Mouse (Mus musculus) adrenal gland (tissue): Measurements from ENCODE around the gene Pros1.

Source experiments
- intact Hi-C: fragments of 180-260 bp; cut with DNase I; formaldehyde crosslinking; loops from one replicate; pipeline ENCODE4 v1.15.1; 2025

Gene Pros1

DNA sequence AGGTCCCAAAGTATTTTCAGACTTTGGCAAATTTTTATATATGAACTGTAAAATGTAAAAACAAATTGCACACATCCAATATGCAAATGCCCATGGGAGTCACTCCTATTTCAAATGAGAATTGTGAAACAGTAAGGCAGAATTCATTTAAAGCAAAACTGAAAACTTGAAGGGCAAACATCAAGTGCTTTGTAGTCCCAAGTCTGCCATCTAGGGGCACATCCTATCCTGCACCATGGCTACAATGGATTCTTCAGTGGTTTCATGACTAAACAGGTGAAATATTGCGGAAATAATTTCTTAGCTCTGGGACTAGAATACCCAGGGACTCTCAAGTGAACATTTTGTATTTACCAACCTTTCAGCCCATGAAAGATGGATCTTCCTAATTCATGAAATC lies 3.9 kb downstream of the Pros1 start:
- intact Hi-C loops: loop anchor here (10.0 kb wide), 1 partner anchor 73 kb away; the partner anchor contains the start of gene Nsun3

DNA sequence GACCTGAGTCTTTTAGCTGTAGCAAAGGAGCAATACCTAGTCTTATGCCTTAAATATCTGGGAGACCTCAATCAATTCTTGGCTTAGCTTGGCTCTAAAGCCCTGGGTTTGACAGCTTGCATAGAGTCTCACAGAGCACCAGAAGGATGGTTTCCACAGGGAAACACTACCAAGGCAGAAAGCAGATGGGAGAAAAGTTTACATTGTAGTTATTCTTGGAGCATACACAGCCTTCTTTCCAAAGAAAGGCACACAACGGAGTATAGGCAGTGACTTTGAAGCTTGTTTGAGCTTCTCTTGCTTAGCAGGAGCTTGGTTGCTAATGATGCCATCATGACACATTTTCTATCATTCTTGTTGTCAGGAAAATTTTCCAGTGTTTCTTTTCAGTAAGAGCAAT lies 6.0 kb downstream of the Pros1 start:
- intact Hi-C loops: no loop called here

DNA sequence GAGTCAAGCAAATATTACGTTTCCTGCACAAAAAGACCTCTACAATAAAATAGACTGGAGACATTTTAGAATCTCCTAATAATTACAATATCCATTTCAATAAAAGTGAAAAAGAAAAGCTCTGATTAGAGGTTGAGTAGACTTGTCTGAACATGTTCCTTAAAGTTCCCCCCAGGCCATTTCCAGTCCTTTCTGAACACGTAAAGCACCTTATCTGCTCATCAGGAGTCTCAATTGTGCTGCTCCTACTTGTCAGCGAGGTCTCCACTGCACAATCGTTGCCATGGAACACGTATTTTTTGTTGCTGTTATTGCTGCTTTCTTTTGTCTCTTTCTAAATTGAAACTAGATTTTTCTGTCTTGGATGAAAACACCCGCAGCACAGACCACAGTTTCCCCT lies 7.3 kb downstream of the Pros1 start:
- intact Hi-C loops: no loop called here

- intact Hi-C loops: no loop called here
Observed at GRCm38 (mm10) chr16:62872688-62873117, 18.6 kb downstream of the Pros1 start.

DNA sequence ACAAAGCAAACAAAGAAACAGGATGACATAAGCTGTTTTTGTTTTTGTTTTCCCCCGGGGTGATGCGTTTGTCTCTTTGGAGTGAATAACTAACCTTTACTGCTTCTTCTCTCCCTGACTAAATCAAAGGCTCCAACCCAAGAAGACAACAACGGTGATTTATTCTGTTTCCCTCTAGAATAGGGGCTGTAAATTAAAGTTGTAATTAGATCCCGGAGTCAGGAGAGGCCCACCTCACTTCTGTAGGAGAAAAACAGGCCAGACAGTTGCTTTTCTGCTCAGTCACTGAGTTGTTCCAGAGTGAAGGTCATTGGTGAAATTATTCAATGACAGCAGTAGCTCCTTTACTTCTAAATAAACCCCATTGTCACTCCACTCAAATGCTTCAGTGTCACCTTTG lies 19.1 kb downstream of the Pros1 start:
- intact Hi-C loops: no loop called here

- intact Hi-C loops: no loop called here
Observed at GRCm38 (mm10) chr16:62874065-62874464, 20.0 kb downstream of the Pros1 start.

GRCm38 (mm10) chr16:62895824-62896223 lies 41.7 kb downstream of the Pros1 start:
- intact Hi-C loops: no loop called here

DNA sequence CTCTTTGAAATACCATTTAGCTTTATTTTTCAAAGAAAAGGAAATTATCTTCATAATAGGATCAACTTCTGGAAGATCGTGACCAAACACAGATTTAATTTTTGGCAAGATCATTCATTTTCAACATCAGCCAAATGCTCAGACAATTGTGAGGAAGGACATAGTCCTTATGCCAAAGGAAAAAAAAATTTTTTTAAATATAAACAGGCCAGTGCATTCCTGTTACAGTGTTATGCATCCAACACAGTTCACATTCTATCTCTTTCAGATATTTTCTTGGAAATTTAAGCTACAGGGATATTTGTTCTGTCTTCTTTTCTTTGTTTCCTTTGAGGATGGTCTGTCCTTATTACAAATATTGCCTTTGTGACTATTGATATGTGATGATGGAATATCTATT lies 57.3 kb downstream of the Pros1 start:
- intact Hi-C loops: no loop called here

DNA sequence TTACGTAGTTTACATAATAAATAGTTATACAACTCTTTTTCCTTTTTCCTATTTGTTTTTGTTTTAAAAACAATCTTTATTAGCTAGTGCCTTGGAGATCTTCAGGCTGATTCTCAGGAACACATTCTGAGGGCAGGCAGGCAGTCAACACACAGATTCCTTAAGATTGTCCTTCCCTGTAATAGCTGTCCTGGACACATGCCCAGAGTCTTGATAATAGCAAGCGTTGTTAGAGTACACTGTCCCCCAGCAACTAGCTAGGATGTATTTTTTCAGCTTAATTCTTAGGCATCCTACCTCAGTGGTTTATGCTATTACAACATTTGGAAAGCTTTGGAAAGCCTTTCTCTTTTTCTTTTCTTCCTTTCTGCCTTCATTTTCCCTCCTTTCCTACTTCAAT lies 58.1 kb downstream of the Pros1 start:
- intact Hi-C loops: no loop called here

GRCm38 (mm10) chr16:62915530-62915929 lies 61.4 kb downstream of the Pros1 start:
- intact Hi-C loops: no loop called here

DNA sequence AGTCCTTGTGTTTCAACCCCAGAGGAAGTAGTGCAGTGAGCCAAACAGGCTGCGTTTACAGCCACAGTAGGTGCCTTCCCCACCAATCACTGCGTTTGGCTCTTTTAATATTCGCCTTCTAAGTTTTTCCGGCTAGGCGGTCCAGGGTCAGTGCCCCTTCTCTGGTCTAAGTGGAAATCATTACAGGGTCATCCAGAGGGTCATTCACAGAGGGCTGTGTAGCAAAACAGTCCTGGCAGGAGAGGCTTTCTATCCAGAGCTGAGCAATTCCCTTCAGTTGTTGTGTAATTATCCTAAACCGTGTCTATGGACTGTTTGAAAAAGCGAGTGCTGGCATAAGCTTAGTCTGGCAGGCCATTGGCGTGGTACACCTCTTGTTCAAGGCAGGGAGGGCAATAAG lies 68.1 kb downstream of the Pros1 start:
- intact Hi-C loops: no loop called here

- intact Hi-C loops: no loop called here
Observed at GRCm38 (mm10) chr16:62931341-62931740, 77.2 kb downstream of the Pros1 start.

- intact Hi-C loops: no loop called here
Observed at GRCm38 (mm10) chr16:62936316-62936715, 82.2 kb downstream of the Pros1 start.

DNA sequence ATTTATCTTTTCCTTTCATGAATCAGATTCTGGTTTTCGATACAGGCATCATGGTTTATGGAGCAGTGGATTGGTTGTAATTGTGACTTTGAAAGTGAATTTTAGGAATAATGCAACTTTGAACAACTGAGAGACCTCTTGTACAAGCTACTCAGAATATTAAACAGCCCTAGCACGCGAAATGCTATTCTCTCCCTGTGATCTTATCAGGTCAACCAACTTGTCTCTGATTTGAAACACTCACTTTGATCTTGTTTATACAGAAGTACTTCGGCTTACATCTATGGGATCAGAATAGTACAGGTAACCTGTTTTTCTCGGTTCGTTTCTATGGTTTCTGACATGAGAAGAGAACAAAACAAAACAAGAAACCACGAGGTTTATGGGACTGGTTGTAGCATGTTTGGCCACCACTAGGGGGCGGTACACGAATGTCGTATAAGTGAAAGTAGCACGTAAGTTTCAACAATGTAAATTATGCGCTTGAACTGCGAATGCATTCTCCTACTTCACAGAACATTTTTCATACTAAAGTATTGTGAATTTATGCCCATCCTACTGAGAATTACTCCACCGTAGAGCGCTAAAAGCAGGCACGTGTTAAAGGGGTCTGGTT lies 86.4 kb downstream of the Pros1 start:
- intact Hi-C loops: loop anchor here (10.0 kb wide), 1 partner anchor 924 kb away; the partner anchor contains the start of gene Epha3

DNA sequence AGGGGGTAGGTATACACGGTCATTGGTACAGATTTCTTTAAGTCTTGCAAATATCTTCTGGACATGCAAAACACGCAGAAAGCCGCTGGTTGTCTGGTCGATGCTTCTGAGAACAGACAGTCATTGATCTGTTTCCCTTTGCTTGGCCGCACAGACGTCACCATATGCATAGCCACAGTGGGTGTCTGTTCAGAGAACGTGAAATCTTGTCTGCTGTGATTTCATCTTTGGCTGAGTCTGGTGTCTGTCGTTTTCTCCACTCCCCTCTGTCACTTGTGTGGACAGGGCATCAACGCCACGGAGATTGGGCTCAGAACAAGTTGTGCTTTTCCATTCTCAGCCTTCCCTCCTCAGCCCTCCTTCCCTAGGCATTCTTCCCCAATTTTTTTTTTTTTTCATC lies 87.7 kb downstream of the Pros1 start:
- intact Hi-C loops: loop anchor here (10.0 kb wide), 1 partner anchor 923 kb away; the partner anchor contains the start of gene Epha3

GRCm38 (mm10) chr16:62942418-62943410 lies 88.6 kb downstream of the Pros1 start:
- intact Hi-C loops: loop anchor here (10.0 kb wide), 1 partner anchor 922 kb away; the partner anchor contains the start of gene Epha3

DNA sequence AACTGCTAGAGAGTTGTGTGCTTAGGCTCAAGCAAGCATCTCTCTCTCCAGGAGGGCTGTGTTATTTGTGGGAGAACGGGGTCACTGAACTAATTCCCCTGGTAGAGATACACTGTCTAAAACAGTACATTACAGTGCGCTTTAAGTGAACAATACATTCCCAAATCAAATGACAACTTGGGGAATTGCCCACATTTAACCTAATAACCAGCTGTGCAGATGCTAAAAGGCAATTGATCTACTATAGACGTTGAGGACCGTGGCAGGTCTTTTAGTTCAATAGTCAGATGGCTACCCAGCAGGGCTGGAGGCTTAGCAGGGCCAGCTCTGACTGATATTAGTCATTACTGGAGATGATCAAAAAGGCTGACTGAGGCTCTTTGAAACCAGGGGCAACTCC lies 104.4 kb downstream of the Pros1 start:
- intact Hi-C loops: no loop called here

DNA sequence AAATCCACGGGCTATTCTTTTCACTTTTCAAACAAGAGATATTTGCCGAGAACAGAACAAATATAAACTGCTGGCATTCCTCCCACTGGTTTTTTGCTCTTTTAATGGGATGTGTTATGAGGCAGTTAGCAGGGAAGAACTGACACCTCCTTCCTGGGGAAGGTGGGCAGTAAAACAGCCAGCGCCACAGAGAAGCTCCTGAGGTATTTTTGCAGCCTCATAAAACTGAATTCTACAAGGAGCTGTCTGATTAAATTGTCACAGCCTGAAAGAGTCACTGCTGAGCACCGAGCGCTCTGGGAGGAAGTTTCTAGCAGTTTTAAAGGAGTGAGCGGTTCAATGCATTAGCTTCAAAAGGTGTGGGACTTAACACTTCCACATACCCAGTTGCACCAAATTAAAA lies 110.3 kb downstream of the Pros1 start:
- intact Hi-C loops: no loop called here

DNA sequence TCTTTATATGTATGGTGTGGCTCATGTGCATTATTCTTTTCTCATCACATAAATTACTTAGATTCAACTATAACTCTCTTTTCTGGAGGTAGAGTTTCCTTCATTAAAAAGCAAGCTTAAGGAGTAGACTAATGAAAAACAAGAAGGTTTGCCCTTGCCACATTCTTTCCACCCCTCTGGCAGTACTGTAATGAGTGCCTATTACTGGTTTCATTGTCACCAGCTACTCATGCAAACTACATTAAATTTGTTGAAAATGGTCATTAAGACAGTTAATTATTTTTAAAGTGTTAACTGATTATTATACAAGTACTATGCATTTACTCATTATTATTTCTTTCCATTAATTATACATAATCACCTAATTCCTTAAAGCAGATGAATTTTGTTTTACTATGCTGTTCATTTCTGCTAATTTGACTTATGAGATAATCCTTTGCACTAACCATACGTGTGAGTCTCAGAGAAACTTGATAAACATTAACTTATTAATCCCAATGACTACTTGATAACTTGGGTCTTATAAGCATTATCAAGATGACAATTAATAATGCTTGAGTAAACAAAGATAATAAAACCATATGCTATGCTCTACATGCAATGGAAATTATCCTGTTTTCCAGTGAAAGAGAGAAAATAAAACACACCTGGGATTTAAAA lies 117.7 kb downstream of the Pros1 start:
- intact Hi-C loops: no loop called here

DNA sequence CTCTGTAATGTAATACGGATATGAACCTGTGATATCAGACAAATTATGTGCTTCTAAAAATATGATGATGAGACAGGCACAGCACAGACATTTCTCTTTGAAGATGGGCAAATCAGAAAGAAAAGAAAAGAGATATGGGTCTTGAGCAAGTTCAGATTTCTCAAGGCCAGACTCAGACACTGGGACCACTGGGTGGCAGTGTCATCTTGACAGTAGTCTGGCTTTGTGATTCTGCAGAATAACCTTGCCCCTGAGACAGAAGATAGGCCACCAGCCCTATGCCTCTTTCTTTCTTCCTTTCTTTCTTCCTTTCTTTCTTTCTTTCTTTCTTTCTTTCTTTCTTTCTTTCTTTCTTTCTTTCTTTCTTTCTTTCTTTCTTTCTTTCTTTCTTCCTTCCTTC lies 120.8 kb downstream of the Pros1 start:
- intact Hi-C loops: no loop called here
